Mouse (Mus musculus) kidney, embryonic 14.5 days (tissue): ENCODE measurements around the gene Serinc4. TPM values are rescaled to one million over a fixed set of nuclear protein-coding genes. Genes with fewer than 3 reads are reported as not detected.
A peak's percentile ranks its signal among the peaks of the same experiment; 100 is the strongest.
"Not testable (repeated sequence)": the region's sequence is repeated elsewhere in the genome, so short reads cannot be mapped to it uniquely, and the experiment has no call there.

Source experiments
- ATAC-seq: fragments of 200-750 bp; cut with Nextera tagmentation; 2 replicates; pipeline ENCODE4 v1.8.0; 2017; ENCODE audit warnings: moderate number of reproducible peaks, mild to moderate bottlenecking, moderate TSS enrichment, moderate library complexity; ENCODE audit not compliant: low FRiP score, low TSS enrichment
- H3K27ac ChIP-seq: fragments of 300-500 bp; sonication (generic); 2 replicates; pipeline ENCODE4 v1.5.1; 2014; ENCODE audit warnings: low read depth, mild to moderate bottlenecking, low read length, moderate library complexity, mixed read lengths
- H3K27me3 ChIP-seq: fragments of 300-500 bp; sonication (generic); 2 replicates; pipeline ENCODE4 v1.6.1; 2014; ENCODE audit warnings: mild to moderate bottlenecking, low read length; ENCODE audit not compliant: control insufficient read depth, insufficient read depth
- H3K36me3 ChIP-seq: fragments of 300-500 bp; sonication (generic); 2 replicates; pipeline ENCODE4 v1.6.1; 2014; ENCODE audit warnings: low read length, mixed read lengths; ENCODE audit not compliant: control insufficient read depth, insufficient read depth
- H3K4me1 ChIP-seq: fragments of 300-500 bp; sonication (generic); 2 replicates; pipeline ENCODE4 v1.6.1; 2014; ENCODE audit warnings: low read length, mixed read lengths; ENCODE audit not compliant: control insufficient read depth, insufficient read depth
- H3K4me2 ChIP-seq: fragments of 300-500 bp; sonication (generic); replicated peaks from 2 replicates; pipeline ENCODE4 v1.6.1; 2014; ENCODE audit warnings: low read depth, mild to moderate bottlenecking, low read length
- H3K4me3 ChIP-seq: fragments of 300-500 bp; sonication (generic); 2 replicates; pipeline ENCODE4 v1.5.1; 2014; ENCODE audit warnings: mild to moderate bottlenecking, low read length
- H3K9ac ChIP-seq: fragments of 300-500 bp; sonication (generic); 2 replicates; pipeline ENCODE4 v1.6.1; 2014; ENCODE audit warnings: low read depth, mild to moderate bottlenecking, low read length, moderate library complexity
- H3K9me3 ChIP-seq: fragments of 300-500 bp; sonication (generic); 2 replicates; pipeline ENCODE4 v1.6.1; 2016; ENCODE audit warnings: low read length; ENCODE audit not compliant: control insufficient read depth
- WGBS: fragments of 180-500 bp; shearing (Covaris S2); extraction: QIAGEN DNeasy Blood & Tissue Kit; methylation state at CpG from one replicate; pipeline ENCODE4 v1.1.7; 2014; 5-methylcytosine and 5-hydroxymethylcytosine counted together
- polyA plus RNA-seq: library from polyadenylated mRNA; unstranded; fragments of >200 nt; fragmentation: Nextera tagmentation; extraction: Ambion mirVana; gene quantifications from 2 replicates; pipeline ENCODE4 v1.2.1, GENCODE M21; 2014

Serinc4 gene
- polyA plus RNA-seq, 1 experiment from 2014 or later, result 0.24 TPM

GRCm38 (mm10) chr2:121473301-121474179, 17.0 kb upstream of the Serinc4 start, which contains the start of gene Mfap1b:
Gene Mfap1b (minus strand): TSS chr2:121474067.
- H3K27ac ChIP-seq, H3K27me3 ChIP-seq, H3K36me3 ChIP-seq, H3K9me3 ChIP-seq, H3K4me1 ChIP-seq: not testable (repeated sequence)
- 6% methylated on average over 39 of the region's 41 CpGs for WGBS
- H3K4me2 ChIP-seq, result peak within 1 kb of the TSS; percentile 52
- H3K4me3 ChIP-seq, result peak within 1 kb of the TSS; percentile 62
- H3K9ac ChIP-seq, result peak within 1 kb of the TSS; percentile 60
- ATAC-seq, result peak; percentile 94

- H3K4me3 ChIP-seq, H3K27me3 ChIP-seq, H3K4me1 ChIP-seq, H3K4me2 ChIP-seq, H3K9me3 ChIP-seq, H3K36me3 ChIP-seq, H3K9ac ChIP-seq, ATAC-seq, H3K27ac ChIP-seq: not testable (repeated sequence)
- WGBS, result 95% methylated on average over 3 of the region's 3 CpGs
Measured at GRCm38 (mm10) chr2:121472783-121473182, 16.2 kb upstream of the Serinc4 start.

- H3K27ac ChIP-seq, H3K9me3 ChIP-seq, H3K9ac ChIP-seq, H3K4me1 ChIP-seq, H3K4me2 ChIP-seq, H3K36me3 ChIP-seq, ATAC-seq, H3K27me3 ChIP-seq, H3K4me3 ChIP-seq: not testable (repeated sequence)
- WGBS, result 60% methylated on average over 1 of the region's 6 CpGs
Measured at GRCm38 (mm10) chr2:121468982-121469381, 12.4 kb upstream of the Serinc4 start.

GRCm38 (mm10) chr2:121460071-121460470, 3.5 kb upstream of the Serinc4 start:
- ATAC-seq, result no peak
- Histone ChIP-seq H3K27me3 (no peaks in the 10 kb centered on the region), H3K9ac (no peak overlapping the region), H3K27ac (no peak overlapping the region), H3K4me2 (no peak overlapping the region), H3K4me3 (no peak overlapping the region), H3K9me3 (no peaks in the 10 kb centered on the region), H3K36me3 (peaks cover 17% of the 10 kb centered on the region; the same call in 1 of the 2 replicates), H3K4me1 (peaks cover 5% of the 10 kb centered on the region; the same call in 1 of the 2 replicates)
- 54% methylated on average over 2 of the region's 2 CpGs for WGBS

- Histone ChIP-seq H3K9me3 (no peaks in the 10 kb centered on the region), H3K36me3 (peaks cover 38% of the 10 kb centered on the region), H3K4me1 (peaks cover 8% of the 10 kb centered on the region; the same call in 1 of the 2 replicates), H3K4me3 (no peak overlapping the region), H3K27me3 (no peaks in the 10 kb centered on the region), H3K4me2 (no peak overlapping the region), H3K27ac (no peak overlapping the region), H3K9ac (no peak overlapping the region)
- ATAC-seq, result no peak
- 79% methylated on average over 5 of the region's 5 CpGs for WGBS
Measured at GRCm38 (mm10) chr2:121455534-121455933, 1.0 kb downstream of the Serinc4 start.

GRCm38 (mm10) chr2:121453917-121454316, 2.7 kb downstream of the Serinc4 start:
- ATAC-seq, result no peak
- H3K4me2 ChIP-seq, result no peak overlapping the region

GRCm38 (mm10) chr2:121452990-121453389, 3.6 kb downstream of the Serinc4 start, which contains the start of gene Hypk:
Gene Hypk (plus strand): TSS chr2:121453290.
- no peaks in the 10 kb centered on the region for H3K9me3 ChIP-seq
- WGBS, result 81% methylated on average over 4 of the region's 4 CpGs
- peaks cover 8% of the 10 kb centered on the region; the same call in 1 of the 2 replicates for H3K4me1 ChIP-seq
- ATAC-seq, result no peak
- H3K4me3 ChIP-seq, result no peak within 1 kb of the TSS
- no peak within 1 kb of the TSS for H3K4me2 ChIP-seq
- H3K27ac ChIP-seq, result no peak within 1 kb of the TSS
- H3K36me3 ChIP-seq, result peaks cover 22% of the 10 kb centered on the region
- no peak within 1 kb of the TSS for H3K9ac ChIP-seq
- no peaks in the 10 kb centered on the region for H3K27me3 ChIP-seq

More at GRCm38 (mm10) chr2:121453917-121454316, 2.7 kb downstream of the Serinc4 start:
- Histone ChIP-seq H3K4me1 (peaks cover 8% of the 10 kb centered on the region; the same call in 1 of the 2 replicates), H3K9me3 (no peaks in the 10 kb centered on the region), H3K27ac (no peak overlapping the region), H3K36me3 (peaks cover 30% of the 10 kb centered on the region), H3K9ac (no peak overlapping the region), H3K4me3 (no peak overlapping the region), H3K27me3 (no peaks in the 10 kb centered on the region)
- 90% methylated on average over 6 of the region's 6 CpGs for WGBS

GRCm38 (mm10) chr2:121452361-121452760, 4.2 kb downstream of the Serinc4 start:
- Histone ChIP-seq H3K4me2 (no peak overlapping the region), H3K4me1 (peaks cover 8% of the 10 kb centered on the region; the same call in 1 of the 2 replicates), H3K4me3 (no peak overlapping the region), H3K9ac (no peak overlapping the region), H3K9me3 (no peaks in the 10 kb centered on the region), H3K27me3 (no peaks in the 10 kb centered on the region), H3K27ac (no peak overlapping the region), H3K36me3 (peaks cover 22% of the 10 kb centered on the region)
- ATAC-seq, result no peak
- WGBS, result 85% methylated on average over 4 of the region's 4 CpGs

- Histone ChIP-seq H3K9me3 (no peaks in the 10 kb centered on the region), H3K9ac (peak overlapping the region; percentile 98), H3K36me3 (peaks cover 22% of the 10 kb centered on the region), H3K27ac (peak overlapping the region; percentile 97), H3K27me3 (no peaks in the 10 kb centered on the region), H3K4me2 (peak overlapping the region; percentile 64), H3K4me3 (peak overlapping the region; percentile 97), H3K4me1 (0 out of 2 replicates have a peak, but pooled peaks cover 2% of the 10 kb centered on the region)
- no peak for ATAC-seq
- 0% methylated on average over 7 of the region's 7 CpGs for WGBS
Measured at GRCm38 (mm10) chr2:121450093-121450492, 6.5 kb downstream of the Serinc4 start.
